Mouse (Mus musculus) lung, postnatal 4 days (tissue): Measurements from ENCODE around the gene Dazap2.
"Not testable (repeated sequence)": the region's sequence is repeated elsewhere in the genome, so short reads cannot be mapped to it uniquely, and the experiment has no call there.

Source experiments
- DNase-seq, 2 experiments: peaks; one replicate each; pipeline ENCODE4 v3.0.0; 2021

Gene Dazap2

DNA sequence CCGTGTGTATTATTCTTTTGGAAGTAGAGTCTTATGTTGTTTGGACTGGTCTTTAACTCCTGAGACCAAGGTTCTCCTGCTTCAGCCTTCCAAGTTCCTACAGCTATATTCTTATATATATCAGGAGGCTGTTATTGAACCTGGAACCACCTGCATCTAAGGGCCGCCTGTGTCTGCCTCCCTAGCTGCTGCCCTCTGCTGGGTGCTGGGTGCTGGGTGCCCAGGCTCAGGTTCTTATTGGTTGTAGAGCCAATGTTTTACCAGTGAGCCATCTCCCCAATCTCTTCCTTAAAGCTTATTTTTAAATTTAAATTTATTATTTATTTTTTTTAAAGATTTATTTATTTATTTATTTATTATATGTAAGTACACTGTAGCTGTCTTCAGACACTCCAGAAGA is 2.7 kb upstream of the Dazap2 start:
- DNase-seq = peak in 1 of 2 experiments; percentile 48

DNA sequence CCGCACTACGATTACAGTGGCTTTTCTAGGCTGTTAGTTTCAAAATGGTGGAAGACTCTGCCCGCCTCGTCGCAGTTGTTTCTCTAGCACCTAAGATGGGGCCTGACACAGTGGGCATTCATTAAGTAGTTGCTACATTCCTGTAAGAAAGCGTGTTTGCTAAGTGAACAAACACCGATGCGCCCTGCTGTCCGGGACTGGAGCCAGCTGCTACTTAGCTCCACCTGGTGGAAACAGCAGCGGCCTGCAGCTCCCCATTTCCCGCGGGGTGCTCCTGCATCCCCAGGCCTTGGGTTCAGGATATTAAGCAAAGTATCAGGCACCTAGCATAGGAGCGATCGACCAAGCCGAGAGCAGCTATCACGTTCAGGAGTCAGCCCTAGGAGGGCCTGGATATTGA is 1.6 kb upstream of the Dazap2 start:
- DNase-seq = peak; percentile 81 to 87

DNA sequence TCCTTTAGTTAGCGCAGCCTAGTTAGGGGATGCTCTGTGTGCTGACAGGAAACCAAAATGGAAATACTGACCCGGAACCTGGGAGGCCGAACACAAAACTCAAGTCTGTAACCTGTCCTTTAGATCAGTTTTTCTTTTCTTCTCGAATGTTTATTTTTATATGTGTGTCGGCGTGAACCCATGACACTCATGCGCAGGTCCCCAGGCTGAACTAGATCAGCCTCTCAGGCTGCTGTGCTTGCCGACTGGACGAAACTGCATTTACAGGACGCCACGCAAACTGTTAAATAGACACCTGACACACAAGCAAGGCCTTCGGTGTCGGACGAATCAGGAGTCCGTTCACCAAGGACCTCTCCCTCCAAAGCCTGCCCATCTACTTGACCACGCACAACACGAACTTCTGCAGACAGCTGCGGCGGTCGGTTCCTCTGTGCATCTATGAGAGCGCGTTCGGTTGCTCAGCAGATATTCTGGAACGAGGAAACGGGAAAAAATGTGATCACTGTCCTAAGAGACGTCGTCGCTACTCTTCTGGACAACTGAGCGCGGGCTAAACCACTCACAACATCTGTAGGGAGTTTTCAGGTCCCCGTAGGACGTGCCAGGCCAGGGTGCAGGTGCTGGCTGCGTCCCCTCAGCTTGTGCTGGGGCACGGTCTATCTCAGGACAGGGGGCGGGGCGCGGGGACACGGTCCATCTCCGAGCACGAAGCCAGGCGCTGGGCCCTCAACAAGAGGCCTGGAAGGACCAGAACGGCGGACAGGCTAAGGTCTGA is 742 bp upstream of the Dazap2 start:
- DNase-seq = no peak

DNA sequence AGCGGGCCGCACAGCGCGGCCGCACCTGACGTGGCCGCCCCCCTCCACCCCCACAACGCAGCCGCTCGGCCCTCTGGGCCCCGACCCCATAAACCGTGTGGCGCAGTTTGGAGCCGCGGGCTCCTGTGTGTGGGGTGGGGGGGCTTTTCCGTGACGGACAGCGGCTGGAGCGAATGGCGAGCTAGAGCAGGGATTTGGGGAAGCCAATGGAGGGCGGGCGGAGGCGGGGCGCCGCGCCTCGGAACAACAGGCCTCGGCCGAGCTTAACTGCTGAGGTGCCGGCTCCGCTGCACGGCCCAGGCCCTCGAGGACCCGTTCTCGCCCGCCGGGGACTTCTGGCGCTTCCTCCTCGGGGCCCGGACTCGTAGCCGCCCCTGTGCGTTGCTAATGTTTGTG is 674 bp downstream of the Dazap2 start:
- DNase-seq = peak; percentile 92

DNA sequence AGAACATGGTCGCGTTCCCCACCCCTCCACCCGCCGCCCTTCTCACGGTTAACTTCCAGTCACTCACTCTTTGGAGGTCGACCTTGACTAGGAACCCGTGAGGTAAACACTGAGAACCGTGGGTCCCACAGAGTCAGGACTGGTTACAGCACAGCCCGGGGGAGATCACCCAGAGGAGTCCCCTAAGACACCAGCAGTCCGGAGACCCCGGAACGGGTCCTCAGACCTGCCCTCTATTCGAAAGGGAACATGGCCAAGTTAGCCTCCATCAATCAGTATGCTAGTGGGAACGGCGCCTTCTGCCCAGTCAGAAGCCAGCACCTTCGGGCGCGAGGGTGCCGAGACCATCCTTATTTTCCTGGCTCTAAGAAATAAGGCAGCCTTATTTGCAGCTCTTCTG is 1.1 kb downstream of the Dazap2 start:
- DNase-seq = no peak

DNA sequence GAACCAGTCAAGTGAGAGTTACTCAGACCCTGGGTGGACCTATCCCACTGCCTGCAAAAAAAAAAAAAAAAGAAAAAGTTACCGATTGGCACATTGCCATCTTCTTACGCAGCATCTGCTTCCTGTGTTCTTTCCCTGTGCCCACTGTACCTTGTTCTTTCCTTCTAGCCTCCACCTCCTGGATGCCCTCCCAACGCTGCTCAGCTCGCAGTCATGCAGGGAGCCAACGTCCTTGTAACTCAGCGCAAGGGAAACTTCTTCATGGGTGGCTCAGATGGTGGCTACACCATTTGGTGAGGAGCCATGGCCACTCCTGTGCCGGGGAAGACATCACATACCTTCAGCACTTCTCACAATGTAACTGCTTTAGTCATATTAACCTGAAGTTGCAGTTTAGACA is 4.1 kb downstream of the Dazap2 start:
- DNase-seq = no peak

DNA sequence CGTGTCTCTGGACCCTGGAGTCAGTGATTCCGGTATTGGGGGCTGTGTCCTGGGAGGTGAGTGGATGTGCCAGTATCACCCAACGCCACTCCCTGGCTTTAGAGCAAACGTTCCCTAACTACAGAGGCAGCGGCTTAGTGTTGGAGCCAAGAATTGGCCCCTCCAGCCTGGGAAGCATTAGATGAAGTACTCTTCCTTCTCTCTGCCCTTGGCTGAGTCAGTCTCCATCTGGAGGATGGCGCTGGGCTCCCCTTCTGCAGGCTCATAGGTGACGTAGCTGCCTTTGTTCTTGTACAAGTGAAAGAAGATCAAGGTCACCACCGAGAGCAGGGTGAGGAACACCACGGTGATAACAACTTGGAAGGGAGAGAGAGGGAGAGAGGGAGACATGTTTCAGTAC is 6.5 kb downstream of the Dazap2 start:
- DNase-seq = not testable (repeated sequence)

DNA sequence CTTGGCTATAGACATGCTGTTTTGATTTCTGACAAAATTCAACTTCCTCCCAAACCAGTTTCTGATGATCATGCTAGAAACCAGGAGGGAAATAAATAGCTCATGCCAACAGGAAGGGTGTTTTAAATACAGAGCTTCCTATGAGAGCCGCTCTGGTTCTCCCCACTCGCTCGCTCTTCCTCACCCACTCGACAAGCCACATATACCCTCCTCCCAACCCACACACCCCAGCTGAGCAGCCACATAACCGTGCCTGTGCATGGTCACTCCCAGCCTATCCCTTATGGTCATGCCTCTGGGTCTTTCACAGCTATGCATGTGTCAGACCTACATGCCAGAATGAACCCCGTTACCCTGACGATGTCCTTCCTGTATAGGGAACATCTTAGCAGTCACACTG is 7.0 kb downstream of the Dazap2 start:
- peak; percentile 39 to 56 for DNase-seq

DNA sequence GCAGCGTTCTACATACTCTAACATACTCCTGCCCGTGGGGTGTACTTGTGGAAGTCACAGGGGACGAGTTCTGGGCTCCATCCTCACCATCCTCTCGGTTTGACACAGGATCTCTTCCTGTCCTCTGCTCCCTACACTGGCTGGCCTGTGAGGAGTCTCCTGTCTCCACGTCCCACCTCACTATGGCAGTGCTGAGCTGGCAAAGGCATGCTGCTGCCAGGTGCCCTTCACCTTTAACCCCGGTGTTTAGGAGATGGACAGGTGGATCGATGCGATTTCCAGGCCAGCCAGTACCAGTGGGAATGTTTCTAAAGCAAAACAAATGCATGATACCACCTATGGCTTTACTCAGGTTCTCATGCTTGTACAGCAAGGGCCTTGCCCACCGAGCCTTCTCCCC is 8.6 kb downstream of the Dazap2 start:
- no peak for DNase-seq

DNA sequence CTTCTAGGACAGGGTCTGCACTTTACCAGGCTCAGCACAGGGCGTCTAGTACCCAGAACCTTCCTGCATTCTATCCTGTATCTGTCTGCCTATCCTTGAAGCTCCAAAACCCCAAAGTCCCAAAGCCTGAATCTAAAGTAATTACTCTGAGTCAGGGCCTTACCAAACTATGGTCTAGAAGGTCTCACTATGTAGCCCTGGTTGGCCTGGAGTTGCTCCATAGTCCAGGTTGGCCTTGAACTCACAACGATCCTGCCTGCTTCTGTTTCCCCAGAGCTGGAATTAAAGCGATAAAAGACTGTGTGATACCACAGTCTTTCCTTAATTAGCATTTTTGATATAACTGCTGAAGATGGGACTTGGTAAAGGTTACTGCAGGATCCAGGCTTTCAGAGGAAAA is 9.3 kb downstream of the Dazap2 start:
- no peak for DNase-seq

DNA sequence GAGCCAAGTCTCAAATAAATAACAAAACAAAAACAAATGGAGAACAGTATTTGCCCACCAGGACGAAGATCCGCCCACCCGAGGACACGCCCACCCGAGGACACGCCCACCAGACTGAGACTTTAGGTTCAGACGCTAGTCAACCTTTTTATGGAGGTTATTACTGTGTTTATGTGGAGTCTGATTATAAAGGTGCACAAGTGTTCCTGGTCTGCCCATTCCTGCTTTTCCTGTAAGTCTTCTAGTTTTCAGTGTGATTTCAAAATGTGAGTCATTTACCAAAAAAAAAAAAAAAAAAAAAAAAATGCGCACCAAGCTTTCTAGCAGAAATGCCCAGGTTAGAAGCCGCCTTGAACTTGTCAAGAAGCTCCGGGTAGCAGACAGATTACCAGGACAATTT is 12.1 kb downstream of the Dazap2 start:
- no peak for DNase-seq

DNA sequence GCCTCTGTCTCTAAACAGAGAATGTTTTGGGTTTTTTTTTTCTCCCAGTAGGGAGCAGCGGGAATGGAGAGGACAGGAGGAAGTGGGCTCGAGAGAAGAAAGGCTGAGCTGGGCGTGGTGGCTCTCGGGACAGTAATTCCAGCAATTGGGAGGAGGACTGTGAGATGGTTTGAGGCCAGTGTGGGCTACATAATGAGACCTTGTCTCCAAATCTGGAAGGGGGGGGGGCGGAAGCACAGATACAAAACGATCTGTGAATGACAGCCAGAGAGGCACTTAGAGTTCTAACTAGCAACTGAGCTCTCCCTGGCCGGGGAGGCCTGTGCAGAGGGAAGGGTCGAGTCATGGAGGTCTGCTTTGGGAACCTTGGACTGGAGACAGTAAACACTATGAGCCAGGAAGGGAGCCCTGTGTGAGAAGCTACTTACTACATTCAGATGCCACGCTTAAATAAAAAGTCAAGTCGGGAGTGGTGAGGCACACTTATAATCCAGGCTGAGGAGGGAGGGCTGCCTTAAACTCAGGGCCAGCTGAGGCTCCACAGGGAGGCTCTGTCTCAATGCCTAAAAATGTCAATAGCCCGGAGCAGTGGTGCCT is 12.7 kb downstream of the Dazap2 start:
- no peak for DNase-seq

DNA sequence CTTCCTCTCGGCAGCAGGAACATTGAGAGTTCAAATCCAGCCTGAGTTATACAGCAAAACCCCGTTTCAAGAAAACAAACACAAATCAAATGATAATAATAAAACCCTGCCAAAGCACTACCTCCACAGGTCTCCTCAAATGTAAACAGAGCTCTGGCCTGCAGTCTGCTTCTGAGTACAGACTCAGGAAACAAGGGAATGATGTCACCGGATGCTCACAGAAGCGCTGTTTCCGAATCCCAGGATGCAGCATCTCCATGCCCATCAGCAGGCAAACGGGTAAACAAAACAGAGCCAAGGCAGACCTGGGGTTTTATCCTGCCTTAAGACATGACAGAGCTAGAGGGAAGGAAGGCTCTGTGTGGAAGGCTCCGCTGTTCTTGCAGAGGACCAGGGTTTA is 13.6 kb downstream of the Dazap2 start:
- peak; percentile 34 to 57 for DNase-seq

DNA sequence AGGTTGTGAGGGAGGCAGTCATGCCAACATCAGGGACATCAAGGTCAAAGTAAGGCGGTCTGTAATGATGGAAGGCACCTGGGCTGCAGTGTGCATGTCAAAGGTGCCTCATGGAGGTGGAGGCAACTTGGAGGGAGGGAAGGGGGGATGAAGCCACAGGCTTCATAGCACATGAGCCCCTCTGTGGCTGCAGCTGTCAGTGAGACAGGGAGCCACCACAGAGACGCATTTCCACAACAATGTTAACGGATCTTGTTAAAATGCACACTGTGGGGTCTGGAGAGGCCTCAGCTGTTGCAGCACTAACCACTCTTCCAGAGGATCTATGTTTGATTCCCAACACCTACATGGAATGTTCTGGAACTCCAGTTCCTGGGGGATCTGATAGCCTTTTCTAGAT is 15.0 kb downstream of the Dazap2 start:
- no peak for DNase-seq

DNA sequence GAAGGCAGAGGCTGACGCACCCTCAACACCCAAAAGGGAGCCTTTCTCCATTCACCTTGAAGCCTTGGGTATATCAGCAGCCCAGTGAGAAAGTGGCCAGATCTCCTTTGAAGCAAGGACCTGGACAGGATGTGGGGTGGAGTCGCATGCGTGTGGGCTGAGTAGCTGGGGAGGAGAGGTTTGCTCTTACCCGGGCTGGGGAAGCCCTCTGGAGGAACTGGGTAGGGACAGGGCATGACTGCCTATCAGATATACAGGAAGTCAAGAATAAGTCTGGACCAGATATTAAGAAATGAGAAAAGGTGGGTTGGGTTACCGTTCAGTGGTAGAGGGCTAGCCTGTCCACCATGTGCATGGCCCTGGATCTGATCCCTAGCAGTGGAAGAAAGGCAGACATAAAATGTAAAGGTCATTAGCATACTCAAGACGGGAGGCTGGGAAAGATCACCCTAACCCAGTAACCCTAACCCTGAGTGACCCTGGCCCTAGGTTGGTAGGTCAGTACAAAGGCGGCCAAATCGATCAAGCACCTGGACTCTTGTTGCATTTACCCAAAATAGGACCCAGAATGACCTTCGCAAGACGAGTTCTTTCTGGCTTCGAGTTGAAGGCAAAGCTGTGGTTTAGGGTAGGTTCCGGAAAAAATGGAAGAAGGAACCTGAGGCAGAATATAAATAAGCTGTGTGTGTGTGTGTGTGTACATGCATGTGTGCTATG is 16.5 kb downstream of the Dazap2 start:
- peak; percentile 35 to 46 for DNase-seq

DNA sequence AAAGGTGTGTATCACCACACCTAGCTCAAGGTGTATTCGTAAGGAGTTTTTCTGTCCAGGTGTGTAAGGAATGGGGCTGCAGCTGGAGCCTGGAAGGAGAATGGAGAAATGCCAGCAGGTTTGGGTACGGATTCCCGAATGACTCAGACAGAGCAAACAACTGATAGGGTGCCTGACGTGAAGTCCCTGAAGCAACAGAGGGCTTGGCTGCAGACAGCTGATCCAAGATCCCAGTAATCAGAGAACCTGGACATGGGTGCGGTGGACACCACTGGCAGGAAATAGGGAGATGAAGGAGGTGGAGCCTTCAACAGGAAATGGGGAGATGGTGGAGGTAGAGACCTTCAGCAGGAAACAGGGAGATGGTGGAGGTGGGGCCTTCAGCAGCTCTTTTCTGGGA is 17.2 kb downstream of the Dazap2 start:
- DNase-seq = no peak

DNA sequence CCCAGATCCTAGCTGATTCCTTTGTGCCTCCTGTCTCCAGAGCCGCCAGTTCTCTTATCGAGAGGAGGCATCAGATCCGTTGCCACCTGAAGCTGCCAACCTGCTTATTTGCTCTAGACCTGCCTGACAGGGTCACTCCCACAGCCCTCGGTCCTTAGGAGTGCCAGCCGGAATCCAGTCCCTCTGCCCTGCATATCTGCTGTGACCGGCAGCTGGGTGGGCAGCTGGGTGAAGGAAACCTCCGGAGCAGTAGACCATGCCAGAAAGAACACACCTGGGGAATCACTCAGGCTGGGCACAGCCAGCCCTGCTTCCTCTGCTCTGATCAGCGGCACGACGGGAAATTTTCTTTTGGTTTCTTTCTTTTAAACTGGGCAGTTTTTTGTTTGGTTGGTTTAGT is 18.2 kb downstream of the Dazap2 start:
- DNase-seq = no peak

DNA sequence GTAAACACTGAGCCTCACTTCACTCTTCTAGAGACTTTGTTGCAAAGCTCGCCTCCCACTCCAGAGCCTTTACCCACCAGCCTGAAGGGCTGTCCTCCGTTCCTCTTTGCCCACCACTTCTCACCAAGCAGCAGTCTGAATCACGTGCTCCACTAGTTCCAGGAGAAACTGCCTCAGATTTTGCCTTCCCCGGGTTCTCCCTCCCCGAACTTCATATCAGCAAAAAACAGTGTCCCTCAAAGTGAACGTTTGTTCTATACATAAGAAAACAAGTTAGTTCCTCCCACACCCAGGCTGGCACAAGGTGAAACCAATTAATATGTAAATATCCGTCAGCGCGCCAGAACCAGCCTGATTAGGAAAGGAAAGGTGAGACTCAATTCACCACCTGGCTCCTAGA is 20.1 kb downstream of the Dazap2 start:
- no peak for DNase-seq

DNA sequence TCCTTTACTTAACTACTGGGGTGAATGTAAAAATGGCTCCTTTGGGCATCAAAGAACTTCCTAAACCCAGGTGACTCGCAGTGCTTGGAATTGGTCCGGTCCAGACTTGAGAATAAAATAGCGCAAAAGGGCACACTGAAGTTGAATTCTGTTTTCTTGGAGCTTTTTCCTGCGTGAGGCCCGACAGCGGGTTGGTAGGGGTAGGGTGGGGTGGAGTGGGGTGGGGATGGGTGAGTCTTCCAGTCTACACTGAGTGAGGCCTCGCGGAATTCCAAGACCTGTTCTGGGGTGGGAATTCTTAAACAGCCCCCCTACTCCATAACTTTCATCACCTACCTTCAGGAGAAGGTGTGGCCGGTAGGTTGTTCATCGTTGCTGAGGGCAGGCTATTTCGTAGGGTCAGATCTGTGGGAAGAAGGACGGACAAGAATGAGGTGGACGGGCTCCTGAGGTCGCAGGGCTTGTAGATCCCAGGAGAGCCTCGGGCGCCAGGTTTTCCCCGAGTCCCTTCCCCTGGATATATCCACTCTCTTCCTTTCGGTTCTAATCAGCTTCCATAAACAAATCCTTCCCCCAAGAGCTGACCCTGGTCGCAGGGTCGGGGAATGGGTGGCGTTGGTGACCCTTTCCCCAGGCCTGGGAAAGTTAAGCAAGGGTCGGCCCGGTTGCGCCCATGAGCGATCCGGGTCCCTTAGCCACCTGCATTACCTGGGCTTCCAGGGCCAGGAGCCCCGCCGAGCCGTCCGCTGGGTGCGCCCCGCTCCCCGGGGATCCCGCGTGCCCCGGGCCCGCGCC is 20.9 kb downstream of the Dazap2 start:
- no peak for DNase-seq

DNA sequence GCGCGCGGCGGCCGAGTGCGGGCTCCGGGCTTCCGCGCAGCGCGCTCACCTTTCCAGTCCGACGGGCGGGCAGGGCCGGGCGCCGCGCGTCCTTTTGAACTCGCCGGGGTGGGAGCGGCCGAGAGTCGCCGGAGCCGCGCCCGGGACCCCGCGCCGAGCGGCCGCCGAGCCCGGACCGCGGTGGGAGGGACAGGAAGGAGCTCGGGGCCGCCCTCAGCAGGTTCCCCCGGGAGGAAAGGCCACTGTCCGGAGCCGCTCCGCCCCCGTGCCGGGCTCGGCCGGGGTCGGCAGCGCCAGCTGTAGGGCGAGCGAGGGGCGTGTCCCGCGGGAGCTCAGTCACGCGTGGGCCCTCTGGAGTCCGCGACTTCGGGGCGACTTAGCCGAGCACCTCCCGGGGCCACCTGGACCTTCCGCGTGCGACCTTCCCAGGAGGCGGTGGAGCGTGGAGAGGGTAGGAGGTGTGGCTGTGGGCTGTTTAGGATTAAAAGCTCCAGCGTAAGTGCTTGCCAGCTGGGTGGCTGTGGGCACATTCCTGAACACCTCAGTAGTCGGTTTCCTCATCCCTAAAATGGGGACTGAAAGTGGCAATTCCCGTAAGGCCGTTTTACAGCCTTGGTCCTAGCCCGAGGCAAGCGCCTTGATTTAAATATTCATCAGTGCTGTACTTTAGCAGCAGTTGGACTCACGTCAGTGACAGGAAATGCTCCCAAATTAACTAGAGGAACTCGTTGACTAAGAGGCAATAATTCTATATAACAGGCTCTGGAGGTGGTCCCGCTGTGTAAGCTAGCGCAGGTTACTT is 21.8 kb downstream of the Dazap2 start, which contains the start of gene Smagp:
Gene Smagp (minus strand): TSS at position 241 of the 802 bp plus-strand sequence.
- DNase-seq = peak; percentile 70 to 82

DNA sequence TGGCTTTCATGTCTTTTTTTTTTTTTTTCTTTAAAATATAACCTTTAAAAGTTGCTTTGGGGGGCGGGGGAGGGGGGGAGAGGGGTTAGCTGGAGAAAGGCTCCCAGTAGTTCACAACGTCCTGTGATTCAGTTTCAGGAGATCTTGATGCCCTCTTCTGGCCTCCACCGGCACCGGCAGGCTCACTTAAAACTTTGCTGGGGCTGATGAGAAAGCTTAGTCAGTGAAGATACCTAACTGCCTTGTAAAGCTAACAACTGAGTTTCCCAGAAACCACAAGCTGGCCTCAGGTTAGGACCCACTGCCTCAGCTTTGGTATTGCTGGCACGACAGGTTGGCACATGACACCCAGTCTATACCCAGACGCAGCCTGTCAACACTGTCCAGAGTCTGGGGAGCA is 22.5 kb downstream of the Dazap2 start:
- peak; percentile 59 to 62 for DNase-seq
